Mouse (Mus musculus) liver, adult 2 months (tissue): ENCODE results near the gene Stam2.

Source experiments
- CTCF ChIP-seq: fragments of 200-500 bp; IDR thresholded peaks from 2 replicates; pipeline ENCODE4 v1.5.1; 2011; ENCODE audit warnings: low read depth, low read length, control low read depth
- POLR2A ChIP-seq: fragments of 200-500 bp; IDR thresholded peaks from 2 replicates; pipeline ENCODE4 v1.6.1; 2011; ENCODE audit warnings: low read length, control low read depth; ENCODE audit not compliant: insufficient read depth; ENCODE audit errors: extremely low read depth

- TF ChIP-seq CTCF = no peak
- TF ChIP-seq POLR2A = no peak
Observed at GRCm38 (mm10) chr2:52676913-52677303, 65.2 kb downstream of the Stam2 start.
